Mouse (Mus musculus) forebrain, embryonic 15.5 days (tissue): ENCODE data around the gene Rubcnl. TPM values are rescaled to one million over a fixed set of nuclear protein-coding genes. Genes with fewer than 3 reads are reported as not detected.
A peak's percentile ranks its signal among the peaks of the same experiment; 100 is the strongest.

Source experiments
- ATAC-seq: fragments of 200-750 bp; cut with Nextera tagmentation; replicated peaks from 2 replicates; pipeline ENCODE4 v1.8.0; 2017; ENCODE audit warnings: mild to moderate bottlenecking, moderate TSS enrichment, moderate library complexity
- H3K27ac ChIP-seq: fragments of 300-500 bp; sonication (generic); replicated peaks from 2 replicates; pipeline ENCODE4 v1.5.1; 2015; ENCODE audit warnings: mild to moderate bottlenecking, inconsistent platforms
- H3K27me3 ChIP-seq: fragments of 300-500 bp; sonication (generic); 2 replicates; pipeline ENCODE4 v1.6.1; 2015; ENCODE audit warnings: inconsistent platforms
- H3K36me3 ChIP-seq: fragments of 300-500 bp; sonication (generic); 2 replicates; pipeline ENCODE4 v1.6.1; 2015; ENCODE audit warnings: mild to moderate bottlenecking, inconsistent platforms
- H3K4me1 ChIP-seq: fragments of 300-500 bp; sonication (generic); 2 replicates; pipeline ENCODE4 v1.6.1; 2015; ENCODE audit warnings: inconsistent platforms
- H3K4me2 ChIP-seq: fragments of 300-500 bp; sonication (generic); replicated peaks from 2 replicates; pipeline ENCODE4 v1.6.1; 2015; ENCODE audit warnings: mild to moderate bottlenecking, inconsistent platforms
- H3K4me3 ChIP-seq: fragments of 300-500 bp; sonication (generic); 2 replicates; pipeline ENCODE4 v1.5.1; 2015; ENCODE audit warnings: mild to moderate bottlenecking, inconsistent platforms
- H3K9ac ChIP-seq: fragments of 300-500 bp; sonication (generic); replicated peaks from 2 replicates; pipeline ENCODE4 v1.6.1; 2015; ENCODE audit warnings: mild to moderate bottlenecking, inconsistent platforms
- H3K9me3 ChIP-seq: fragments of 300-500 bp; sonication (generic); 2 replicates; pipeline ENCODE4 v1.6.1; 2016; ENCODE audit warnings: inconsistent platforms
- WGBS: fragments of 180-500 bp; shearing (Covaris S2); methylation state at CpG from one replicate; pipeline ENCODE4 v1.1.7; 2015; ENCODE audit warnings: mixed read lengths; 5-methylcytosine and 5-hydroxymethylcytosine counted together
- polyA plus RNA-seq: library from polyadenylated mRNA; unstranded; fragments of >200 nt; fragmentation: Nextera tagmentation; extraction: Ambion mirVana; gene quantifications from 2 replicates; pipeline ENCODE4 v1.2.1, GENCODE M21; 2015

Rubcnl gene
- polyA plus RNA-seq, 1 experiment from 2014 or later: 0.42 TPM

GRCm38 (mm10) chr14:74990504-74990903 lies 25.3 kb upstream of the Rubcnl start:
- no peak overlapping the region for H3K9ac ChIP-seq

GRCm38 (mm10) chr14:74996556-74996955 lies 19.3 kb upstream of the Rubcnl start:
- H3K4me1 ChIP-seq: no peaks in the 10 kb centered on the region
- no peak overlapping the region for H3K9ac ChIP-seq
- no peak overlapping the region for H3K27ac ChIP-seq
- WGBS: 78% methylated on average over 3 of the region's 3 CpGs
- H3K4me3 ChIP-seq: no peak overlapping the region
- H3K9me3 ChIP-seq: no peaks in the 10 kb centered on the region
- no peak for ATAC-seq
- H3K27me3 ChIP-seq: no peaks in the 10 kb centered on the region
- H3K36me3 ChIP-seq: no peaks in the 10 kb centered on the region
- H3K4me2 ChIP-seq: no peak overlapping the region

More at GRCm38 (mm10) chr14:74990504-74990903, 25.3 kb upstream of the Rubcnl start:
- whole genome bisulfite sequencing: 0% methylated on average over 1 of the region's 1 CpGs
- no peaks in the 10 kb centered on the region for H3K4me1 ChIP-seq
- H3K4me3 ChIP-seq: no peak overlapping the region
- no peaks in the 10 kb centered on the region for H3K36me3 ChIP-seq
- no peaks in the 10 kb centered on the region for H3K27me3 ChIP-seq
- H3K9me3 ChIP-seq: no peaks in the 10 kb centered on the region
- H3K4me2 ChIP-seq: no peak overlapping the region
- 0 out of 2 replicates have a peak, but pooled peaks have one; percentile 53 for ATAC-seq
- no peak overlapping the region for H3K27ac ChIP-seq

- H3K27ac ChIP-seq: no peak overlapping the region
- ATAC-seq: no peak
- H3K27me3 ChIP-seq: no peaks in the 10 kb centered on the region
- no peak overlapping the region for H3K9ac ChIP-seq
- no peaks in the 10 kb centered on the region for H3K36me3 ChIP-seq
- H3K4me2 ChIP-seq: no peak overlapping the region
- H3K9me3 ChIP-seq: no peaks in the 10 kb centered on the region
- 94% methylated on average over 2 of the region's 2 CpGs for WGBS
- H3K4me3 ChIP-seq: no peak overlapping the region
- no peaks in the 10 kb centered on the region for H3K4me1 ChIP-seq
Measured at GRCm38 (mm10) chr14:74997041-74997440, 18.8 kb upstream of the Rubcnl start.

- Histone ChIP-seq H3K27me3 (no peaks in the 10 kb centered on the region), H3K9me3 (no peaks in the 10 kb centered on the region), H3K4me2 (no peak overlapping the region), H3K9ac (no peak overlapping the region), H3K36me3 (no peaks in the 10 kb centered on the region), H3K4me3 (no peak overlapping the region), H3K27ac (no peak overlapping the region), H3K4me1 (no peaks in the 10 kb centered on the region)
- no peak for ATAC-seq
- WGBS: 88% methylated on average over 6 of the region's 6 CpGs
Measured at GRCm38 (mm10) chr14:75001364-75001763, 14.5 kb upstream of the Rubcnl start.

- H3K4me3 ChIP-seq: no peak overlapping the region
- ATAC-seq: no peak
- no peak overlapping the region for H3K27ac ChIP-seq
- no peaks in the 10 kb centered on the region for H3K27me3 ChIP-seq
- H3K4me1 ChIP-seq: no peaks in the 10 kb centered on the region
- no peaks in the 10 kb centered on the region for H3K36me3 ChIP-seq
- H3K9me3 ChIP-seq: no peaks in the 10 kb centered on the region
- H3K9ac ChIP-seq: no peak overlapping the region
- H3K4me2 ChIP-seq: no peak overlapping the region
- WGBS: 83% methylated on average over 3 of the region's 3 CpGs
Measured at GRCm38 (mm10) chr14:75003356-75003755, 12.5 kb upstream of the Rubcnl start.

- H3K4me3 ChIP-seq: no peak overlapping the region
- ATAC-seq: no peak
- H3K4me2 ChIP-seq: no peak overlapping the region
- H3K4me1 ChIP-seq: no peaks in the 10 kb centered on the region
- no peaks in the 10 kb centered on the region for H3K36me3 ChIP-seq
- H3K27ac ChIP-seq: no peak overlapping the region
- H3K9me3 ChIP-seq: no peaks in the 10 kb centered on the region
- 77% methylated on average over 2 of the region's 2 CpGs for WGBS
- no peaks in the 10 kb centered on the region for H3K27me3 ChIP-seq
- no peak overlapping the region for H3K9ac ChIP-seq
Measured at GRCm38 (mm10) chr14:75005478-75006199, 10.2 kb upstream of the Rubcnl start.

- no peak overlapping the region for H3K27ac ChIP-seq
- no peaks in the 10 kb centered on the region for H3K9me3 ChIP-seq
- no peak overlapping the region for H3K4me2 ChIP-seq
- H3K4me1 ChIP-seq: no peaks in the 10 kb centered on the region
- H3K27me3 ChIP-seq: no peaks in the 10 kb centered on the region
- H3K9ac ChIP-seq: no peak overlapping the region
- ATAC-seq: no peak
- 79% methylated on average over 4 of the region's 4 CpGs for WGBS
- no peaks in the 10 kb centered on the region for H3K36me3 ChIP-seq
- H3K4me3 ChIP-seq: no peak overlapping the region
Measured at GRCm38 (mm10) chr14:75010346-75010745, 5.5 kb upstream of the Rubcnl start.

GRCm38 (mm10) chr14:75010986-75011655 lies 4.7 kb upstream of the Rubcnl start:
- Histone ChIP-seq H3K4me3 (no peak overlapping the region), H3K9me3 (no peaks in the 10 kb centered on the region), H3K9ac (no peak overlapping the region), H3K36me3 (no peaks in the 10 kb centered on the region), H3K27me3 (no peaks in the 10 kb centered on the region), H3K4me1 (peaks cover 3% of the 10 kb centered on the region; the same call in 1 of the 2 replicates), H3K27ac (no peak overlapping the region), H3K4me2 (no peak overlapping the region)
- WGBS: 43% methylated on average over 8 of the region's 8 CpGs
- ATAC-seq: no peak

GRCm38 (mm10) chr14:75016715-75017020 lies 841 bp downstream of the Rubcnl start:
- H3K4me2 ChIP-seq: peak overlapping the region; percentile 81; the same call in 1 of the 2 replicates
- H3K27me3 ChIP-seq: no peaks in the 10 kb centered on the region
- no peak overlapping the region for H3K27ac ChIP-seq
- no peak for ATAC-seq
- no peaks in the 10 kb centered on the region for H3K9me3 ChIP-seq
- WGBS: 75% methylated on average over 9 of the region's 9 CpGs
- H3K9ac ChIP-seq: no peak overlapping the region
- no peaks in the 10 kb centered on the region for H3K36me3 ChIP-seq
- peaks cover 7% of the 10 kb centered on the region for H3K4me1 ChIP-seq
- H3K4me3 ChIP-seq: peak overlapping the region; percentile 41

GRCm38 (mm10) chr14:75017277-75017676 lies 1.4 kb downstream of the Rubcnl start:
- H3K27me3 ChIP-seq: no peaks in the 10 kb centered on the region
- WGBS: 89% methylated on average over 7 of the region's 7 CpGs
- H3K9ac ChIP-seq: no peak overlapping the region
- H3K36me3 ChIP-seq: no peaks in the 10 kb centered on the region
- H3K4me3 ChIP-seq: no peak overlapping the region
- no peak overlapping the region for H3K27ac ChIP-seq
- H3K4me1 ChIP-seq: peaks cover 7% of the 10 kb centered on the region
- H3K9me3 ChIP-seq: no peaks in the 10 kb centered on the region
- H3K4me2 ChIP-seq: no peak overlapping the region
- ATAC-seq: no peak

- H3K27ac ChIP-seq: no peak overlapping the region
- no peaks in the 10 kb centered on the region for H3K9me3 ChIP-seq
- H3K4me3 ChIP-seq: no peak overlapping the region
- no peak overlapping the region for H3K4me2 ChIP-seq
- peaks cover 7% of the 10 kb centered on the region for H3K4me1 ChIP-seq
- WGBS: 94% methylated on average over 18 of the region's 18 CpGs
- H3K9ac ChIP-seq: no peak overlapping the region
- ATAC-seq: no peak
- H3K36me3 ChIP-seq: no peaks in the 10 kb centered on the region
- H3K27me3 ChIP-seq: no peaks in the 10 kb centered on the region
Measured at GRCm38 (mm10) chr14:75017877-75018825, 2.3 kb downstream of the Rubcnl start.

GRCm38 (mm10) chr14:75018829-75019228 lies 3.0 kb downstream of the Rubcnl start:
- H3K4me2 ChIP-seq: no peak overlapping the region
- no peaks in the 10 kb centered on the region for H3K9me3 ChIP-seq
- 77% methylated on average over 4 of the region's 4 CpGs for WGBS
- H3K9ac ChIP-seq: no peak overlapping the region
- H3K27me3 ChIP-seq: no peaks in the 10 kb centered on the region
- peaks cover 7% of the 10 kb centered on the region for H3K4me1 ChIP-seq
- H3K36me3 ChIP-seq: no peaks in the 10 kb centered on the region
- no peak overlapping the region for H3K4me3 ChIP-seq
- no peak for ATAC-seq
- H3K27ac ChIP-seq: no peak overlapping the region
